Mouse (Mus musculus) intestine, embryonic 14.5 days (tissue): Measurements from ENCODE around the gene Tmem221. TPM values are rescaled to one million over a fixed set of nuclear protein-coding genes. Genes with fewer than 3 reads are reported as not detected.

ENCODE experiments used
- polyA plus RNA-seq: library from polyadenylated mRNA; unstranded; fragments of >200 nt; fragmentation: Nextera tagmentation; extraction: Ambion mirVana; gene quantifications from 2 replicates; pipeline ENCODE4 v1.2.1, GENCODE M21; 2014

Tmem221 gene
- polyA plus RNA-seq, 1 experiment from 2014 or later, result 1.6 TPM

Other genes with a start within 250 kb of the Tmem221 start
- 110 and 111 TPM in 2 replicates for gene Use1, start 192.0 kb downstream of the Tmem221 start, polyA plus RNA-seq
- gene Ocel1, start 187.6 kb downstream of the Tmem221 start, polyA plus RNA-seq, result 3.5 and 5.3 TPM in 2 replicates
- gene Nr2f6, start 176.9 kb downstream of the Tmem221 start, polyA plus RNA-seq, result 71.8 and 92.8 TPM in 2 replicates
- 8.3 and 9.4 TPM in 2 replicates for gene Ushbp1, start 163.1 kb downstream of the Tmem221 start, polyA plus RNA-seq
- 95.1 and 99.9 TPM in 2 replicates for gene Babam1, start 162.0 kb downstream of the Tmem221 start, polyA plus RNA-seq
- 30.5 and 33.5 TPM in 2 replicates for gene Ankle1, start 152.9 kb downstream of the Tmem221 start, polyA plus RNA-seq
- 29.4 and 30.8 TPM in 2 replicates for gene Abhd8, start 95.2 kb downstream of the Tmem221 start, polyA plus RNA-seq
- 183 and 191 TPM in 2 replicates for gene Mrpl34, start 93.9 kb downstream of the Tmem221 start, polyA plus RNA-seq
- gene Dda1, start 89.7 kb downstream of the Tmem221 start, polyA plus RNA-seq, result 102 TPM in 2 replicates
- gene Ano8, start 72.9 kb downstream of the Tmem221 start, polyA plus RNA-seq, result 1.2 and 1.7 TPM in 2 replicates
- 6.1 and 6.2 TPM in 2 replicates for gene Gtpbp3, start 70.8 kb downstream of the Tmem221 start, polyA plus RNA-seq
- 59.3 and 63.7 TPM in 2 replicates for gene Plvap, start 47.1 kb downstream of the Tmem221 start, polyA plus RNA-seq
- gene Ccdc194, start 33.2 kb downstream of the Tmem221 start, polyA plus RNA-seq, result 0.54 and 0.58 TPM in 2 replicates
- gene Bst2, start 21.4 kb downstream of the Tmem221 start, polyA plus RNA-seq, result 11.8 and 14.5 TPM in 2 replicates
- 102 and 103 TPM in 2 replicates for gene Mvb12a, start 15.9 kb downstream of the Tmem221 start, polyA plus RNA-seq
- gene Nxnl1, start 7.7 kb upstream of the Tmem221 start, polyA plus RNA-seq, result not detected in 2 replicates
- 15.8 and 20.0 TPM in 2 replicates for gene Slc27a1, start 10.0 kb upstream of the Tmem221 start, polyA plus RNA-seq
- gene Pgls, start 33.3 kb upstream of the Tmem221 start, polyA plus RNA-seq, result 273 and 286 TPM in 2 replicates
- gene Fam129c, start 38.8 kb upstream of the Tmem221 start, polyA plus RNA-seq, result 3.1 and 4.9 TPM in 2 replicates
- 84.4 and 85.3 TPM in 2 replicates for gene Colgalt1, start 52.1 kb upstream of the Tmem221 start, polyA plus RNA-seq
- gene Unc13a, start 112.9 kb upstream of the Tmem221 start, polyA plus RNA-seq, result 1.6 and 2.4 TPM in 2 replicates
- gene Jak3, start 117.4 kb upstream of the Tmem221 start, polyA plus RNA-seq, result 4.1 and 4.5 TPM in 2 replicates
- gene Insl3, start 130.3 kb upstream of the Tmem221 start, polyA plus RNA-seq, result 0.98 and 1.4 TPM in 2 replicates
- gene B3gnt3, start 142.9 kb upstream of the Tmem221 start, polyA plus RNA-seq, result 6.9 and 8.4 TPM in 2 replicates
- gene Fcho1, start 166.8 kb upstream of the Tmem221 start, polyA plus RNA-seq, result 5.8 and 6.9 TPM in 2 replicates